Mouse (Mus musculus): ENCODE measurements around the gene Dennd5b.
"Not testable (repeated sequence)": the region's sequence is repeated elsewhere in the genome, so short reads cannot be mapped to it uniquely, and the experiment has no call there.

Dennd5b gene

GRCm38 (mm10) chr6:149010766-149011301 is 90.6 kb downstream of the Dennd5b start:
- DNase-seq (ENCODE audit: low spot score): no peak

DNA sequence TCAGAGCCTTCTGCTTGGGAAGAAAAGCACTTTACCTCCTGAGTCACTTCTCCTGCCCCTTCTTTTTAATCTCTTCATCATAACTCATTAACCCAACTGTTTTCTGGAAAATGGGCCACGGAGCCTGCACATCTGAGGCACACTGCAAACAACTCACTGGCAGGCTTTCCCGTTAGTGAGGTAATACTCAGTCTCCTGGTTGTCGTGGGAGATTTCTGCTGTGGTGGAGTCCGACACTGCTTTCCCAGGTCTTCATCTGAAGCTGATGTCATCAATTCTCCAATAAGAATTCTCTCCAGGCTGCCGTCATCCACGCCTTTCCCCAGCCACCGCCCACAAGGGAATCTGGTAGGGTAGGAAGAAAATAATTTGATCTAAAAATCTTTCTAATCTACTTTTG is 96.5 kb downstream of the Dennd5b start:
- DNase-seq (ENCODE audit: low spot score): no peak

- no peak for DNase-seq (ENCODE audit: low spot score)
These were observed 107.0 kb downstream of the Dennd5b start for GRCm38 (mm10) chr6:148994327-148994999.

GRCm38 (mm10) chr6:148993117-148994077 is 108.1 kb downstream of the Dennd5b start:
- no peak for DNase-seq (ENCODE audit: low spot score)

DNA sequence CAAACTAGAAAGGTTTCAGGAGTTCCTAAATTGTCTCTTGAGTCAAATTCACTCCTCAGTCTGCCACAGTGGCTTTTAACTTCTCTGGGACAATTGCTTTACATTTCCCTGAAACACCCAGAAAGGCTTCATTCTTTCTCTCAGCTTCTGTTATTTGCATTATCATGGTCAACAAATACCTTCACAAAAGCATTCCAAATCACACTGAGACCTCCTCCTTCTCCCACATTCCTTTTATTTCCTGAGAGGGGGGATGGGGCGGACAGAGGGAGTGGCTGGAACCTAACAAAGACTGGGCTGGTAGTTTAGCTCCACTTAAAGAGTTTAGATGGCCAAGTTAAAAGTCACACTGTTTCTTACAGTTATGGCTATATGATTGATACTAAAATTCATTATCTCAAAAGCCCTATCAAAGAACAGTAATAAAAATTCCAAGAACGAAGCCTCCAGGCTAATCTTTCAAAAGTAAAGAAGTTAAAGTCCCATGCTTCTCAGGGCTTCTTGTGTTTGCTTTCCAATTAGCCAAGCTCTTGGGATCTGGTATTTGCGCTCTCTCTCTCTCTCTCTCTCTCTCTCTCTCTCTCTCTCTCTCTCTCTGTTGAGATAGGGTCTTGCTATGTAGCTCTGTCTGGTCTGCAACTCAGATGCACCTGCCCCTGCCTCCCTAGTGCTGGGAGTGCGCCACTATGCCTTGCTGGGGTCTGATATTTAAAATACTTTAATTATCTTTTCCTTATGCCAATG is 108.9 kb downstream of the Dennd5b start:
- no peak for DNase-seq (ENCODE audit: low spot score)

DNA sequence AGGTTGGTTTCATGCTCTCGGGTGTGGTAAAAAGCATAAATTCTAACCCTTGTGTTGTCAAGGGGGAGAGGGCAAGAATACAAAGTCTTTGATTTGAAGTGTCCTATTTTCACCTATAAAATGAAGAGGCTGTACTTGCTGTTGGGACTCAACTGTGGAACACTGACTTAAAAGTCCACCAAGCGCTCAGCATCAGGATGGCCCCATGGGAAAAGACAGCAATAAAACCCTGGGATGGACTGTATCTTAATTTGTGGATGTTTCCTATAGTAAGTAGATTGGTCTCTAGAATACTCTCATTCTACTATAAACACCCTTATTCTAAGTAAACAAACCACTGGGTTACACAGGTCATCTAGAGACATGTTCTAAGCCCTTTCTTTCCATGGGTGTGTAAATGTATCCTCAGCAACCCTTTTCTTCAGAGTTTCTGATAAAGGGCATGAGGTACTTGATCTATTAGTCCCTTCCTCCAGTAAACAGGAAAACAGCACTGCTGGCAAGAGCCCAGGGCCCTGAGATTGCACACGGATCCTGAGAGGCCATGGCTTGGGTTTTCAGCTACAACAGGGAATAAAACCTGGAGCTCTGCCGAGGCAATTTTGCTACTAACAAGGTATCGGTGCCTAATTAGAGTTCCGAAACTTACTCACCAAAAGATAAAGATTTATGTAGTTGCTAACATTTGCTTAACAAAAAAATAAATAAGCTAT is 109.7 kb downstream of the Dennd5b start:
- DNase-seq (ENCODE audit: low spot score): no peak

- not testable (repeated sequence) for DNase-seq (ENCODE audit: low spot score)
These were observed 111.5 kb downstream of the Dennd5b start for GRCm38 (mm10) chr6:148989792-148990491.

GRCm38 (mm10) chr6:148986003-148986402 is 115.5 kb downstream of the Dennd5b start:
- DNase-seq (ENCODE audit: low spot score): no peak

DNA sequence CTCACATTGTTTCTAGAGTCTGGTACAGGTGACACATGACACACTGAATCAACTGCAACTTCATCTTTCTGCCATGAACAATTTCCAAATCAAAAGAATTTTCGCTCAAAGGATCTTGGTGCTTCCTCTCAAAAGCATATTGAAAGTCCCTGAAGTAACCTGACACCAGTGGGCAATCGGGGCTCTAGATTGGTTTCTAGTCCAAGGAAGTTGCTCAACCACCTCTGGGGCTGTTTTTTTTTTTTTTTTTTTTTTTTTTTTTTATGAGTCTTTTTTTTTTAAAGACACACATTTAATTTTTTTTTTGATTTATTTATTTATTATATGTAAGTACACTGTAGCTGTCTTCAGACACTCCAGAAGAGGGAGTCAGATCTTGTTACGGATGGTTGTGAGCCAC is 121.0 kb downstream of the Dennd5b start:
- DNase-seq (ENCODE audit: low spot score): no peak

- no peak for DNase-seq (ENCODE audit: low spot score)
These were observed 126.4 kb downstream of the Dennd5b start for GRCm38 (mm10) chr6:148975096-148975495.

- no peak for DNase-seq (ENCODE audit: low spot score)
These were observed 128.6 kb downstream of the Dennd5b start for GRCm38 (mm10) chr6:148972891-148973290.

DNA sequence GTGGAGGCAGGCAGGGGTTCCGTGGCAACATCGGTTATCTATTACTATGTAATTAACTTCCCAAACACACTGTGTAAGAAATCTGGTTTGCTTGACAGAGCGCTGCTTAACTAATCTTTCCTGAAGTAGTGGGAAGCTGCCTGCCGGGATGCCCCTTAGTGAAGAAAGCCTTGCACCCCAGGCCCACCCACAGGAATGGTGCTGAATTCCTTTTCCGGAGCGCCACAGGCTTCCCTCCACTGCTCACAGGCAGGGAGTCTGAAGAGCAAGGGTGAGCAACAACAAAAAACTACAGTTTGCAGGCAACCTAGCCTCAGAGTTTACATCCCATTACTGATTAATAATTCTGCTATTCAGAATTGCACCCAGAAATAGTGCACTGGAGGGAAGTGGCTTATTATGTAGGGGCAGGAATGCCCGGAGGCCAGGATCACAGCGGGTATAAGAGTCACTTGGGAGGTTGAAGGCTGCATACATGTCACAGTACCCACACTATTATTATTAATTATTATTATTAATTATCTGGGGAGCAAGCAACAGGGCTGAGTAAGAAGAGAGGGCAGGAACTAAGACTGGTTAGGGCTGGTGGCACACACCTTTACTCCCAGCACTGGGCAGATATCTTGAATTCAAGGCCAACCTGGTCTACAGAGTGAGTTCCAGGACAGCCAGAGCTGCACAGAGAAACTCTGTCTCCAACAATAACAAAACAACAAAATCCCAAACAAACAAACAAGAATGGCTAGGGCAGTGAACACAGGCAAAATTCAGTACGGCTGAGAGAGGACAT is 129.2 kb downstream of the Dennd5b start:
- DNase-seq (ENCODE audit: low spot score): no peak

DNA sequence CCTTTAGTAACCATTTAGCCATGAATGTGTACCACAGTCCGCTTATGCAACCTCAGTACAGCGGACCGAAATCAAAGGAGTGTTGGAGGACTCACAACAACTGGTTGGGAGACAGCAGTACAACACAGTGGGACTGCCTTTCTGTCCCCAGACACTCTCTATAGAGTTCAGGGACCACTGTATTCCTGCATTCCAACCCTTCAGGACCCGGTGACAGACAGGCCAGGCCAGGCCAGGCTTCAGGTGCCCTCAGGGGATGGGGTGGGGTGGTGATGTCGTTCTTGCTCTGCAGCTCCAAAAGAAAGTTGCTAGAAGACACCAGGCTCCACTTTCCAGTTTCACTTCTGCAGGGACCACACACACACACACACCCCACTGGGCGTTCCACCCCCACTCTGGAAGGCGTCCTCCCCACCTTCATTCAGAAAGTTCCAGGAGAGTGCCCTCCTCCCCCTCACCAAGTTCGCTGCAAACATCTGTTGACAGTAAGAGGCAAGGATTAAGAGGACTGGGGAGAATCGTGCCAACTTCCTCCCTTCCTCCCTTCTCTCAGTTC is 130.0 kb downstream of the Dennd5b start:
- no peak for DNase-seq (ENCODE audit: low spot score)

DNA sequence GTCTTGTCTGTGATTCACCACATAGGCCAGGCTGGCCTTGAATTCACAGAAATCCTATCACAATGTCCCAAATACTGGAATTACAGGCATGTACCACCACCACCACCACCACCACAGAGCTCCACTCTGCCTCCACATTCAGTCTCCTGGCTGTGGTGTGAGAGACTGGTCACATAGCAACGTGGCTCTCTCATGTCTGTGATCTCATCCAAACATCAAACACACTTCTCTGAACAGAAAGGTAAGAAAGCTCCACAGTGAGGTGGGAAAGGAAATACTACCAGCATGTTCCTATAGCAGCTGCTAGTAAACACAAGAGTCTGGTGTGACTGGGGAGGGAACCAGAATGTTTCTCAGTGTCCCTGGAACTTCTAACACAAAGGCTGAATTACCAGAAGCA is 140.2 kb downstream of the Dennd5b start:
- no peak for DNase-seq (ENCODE audit: low spot score)

DNA sequence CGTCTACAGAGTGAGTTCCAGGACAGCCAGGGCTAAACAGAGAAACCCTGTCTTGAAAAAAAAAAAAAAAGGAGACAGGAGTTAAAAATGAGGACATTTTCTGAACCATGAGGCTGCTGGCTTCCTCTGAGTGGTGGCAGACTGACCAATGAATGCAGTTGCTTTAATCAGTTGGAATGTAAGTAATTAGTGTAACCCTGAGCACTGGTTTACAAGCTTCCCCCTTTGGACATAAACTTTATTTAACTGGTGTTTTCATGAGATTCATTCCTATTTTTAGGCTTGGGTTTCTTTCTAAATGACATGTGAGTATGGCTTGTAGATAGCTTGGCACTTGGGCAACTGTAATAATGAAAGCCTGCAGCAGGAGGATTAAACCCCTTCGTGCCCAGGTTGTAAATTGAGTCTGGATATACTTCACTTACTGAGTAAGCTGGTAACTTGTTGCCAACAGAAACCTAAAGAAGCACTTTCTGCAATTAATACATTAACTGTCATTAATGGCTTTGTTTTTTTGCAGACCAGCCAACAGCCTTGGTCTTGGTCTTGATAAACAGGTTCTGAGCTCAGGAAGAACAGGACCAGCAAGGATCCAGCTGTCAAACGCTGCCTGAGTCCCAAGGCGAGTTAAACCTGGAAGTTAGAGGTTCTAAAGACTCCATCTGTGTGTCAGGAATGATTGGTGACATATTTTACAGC is 141.8 kb downstream of the Dennd5b start:
- no peak for DNase-seq (ENCODE audit: low spot score)

- no peak for DNase-seq (ENCODE audit: low spot score)
These were observed 142.8 kb downstream of the Dennd5b start for GRCm38 (mm10) chr6:148958712-148959111.

- no peak for DNase-seq (ENCODE audit: low spot score)
These were observed 144.4 kb downstream of the Dennd5b start for GRCm38 (mm10) chr6:148957046-148957445.

DNA sequence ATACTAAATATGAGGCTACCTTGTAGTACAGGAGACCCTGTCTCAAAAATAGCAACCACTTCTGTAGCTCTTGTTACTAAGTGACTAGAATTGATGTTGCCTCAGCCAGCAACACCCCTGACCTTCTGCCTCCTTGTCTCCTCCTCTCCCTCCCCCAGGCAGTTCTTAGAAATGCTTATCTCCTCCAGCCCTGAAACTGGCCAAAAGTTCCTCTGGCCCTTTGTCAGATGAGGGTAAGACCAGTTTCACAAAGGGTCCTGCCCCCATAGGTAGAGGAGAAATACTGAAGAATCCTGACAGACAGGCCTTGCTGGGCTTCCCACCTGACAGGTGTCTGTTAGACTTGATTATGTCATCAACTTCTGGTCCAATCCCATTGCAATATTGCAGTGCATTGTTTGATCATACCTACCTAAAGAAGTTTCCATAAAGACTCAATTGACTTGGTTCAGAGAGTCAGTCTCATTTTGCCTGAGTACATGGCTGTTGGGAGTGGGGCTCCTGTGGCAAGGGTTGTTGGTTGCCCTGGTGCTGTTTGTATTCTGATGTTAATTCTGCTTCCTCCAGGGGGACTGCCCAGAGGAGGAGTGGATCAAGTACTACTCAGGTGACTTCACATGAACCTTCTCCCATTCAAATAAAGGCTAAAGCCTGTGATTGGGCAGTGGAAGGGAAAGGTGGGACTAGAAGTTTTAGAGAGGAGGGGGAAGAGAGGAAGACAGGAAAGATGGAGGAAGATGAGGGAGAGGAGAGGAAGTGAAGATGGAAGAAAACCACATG is 145.6 kb downstream of the Dennd5b start:
- DNase-seq (ENCODE audit: low spot score): no peak

All from ovary, postnatal 10 days (tissue).